In genomic region chr5:120734380-120734990, GRCm38 (mm10) we compare ENCODE assay signal across 21 mouse cellular contexts. TPM values are rescaled to one million over a fixed set of nuclear protein-coding genes. Genes with fewer than 3 reads are reported as not detected.
A peak's percentile ranks its signal among the peaks of the same experiment; 100 is the strongest.
DNase-seq lines count a peak whose midpoint lies in the region; ATAC-seq and TF ChIP-seq lines count a peak whose summit lies in the region.
"Had no signal": no experiment of that assay in that cellular context is flagged by ENCODE, and none has a peak within 500 bp of the region (broad histone marks: within the 10 kb centered on the region; RNA-seq: fewer than 3 reads in every experiment).

No protein-coding gene starts in this region.

- DNase-seq in cerebellum, postnatal 10 days, result peak; percentile 47 to 56
- no peak for DNase-seq in cerebellum, adult 9-11 months
- peak; percentile 40 for DNase-seq in hindbrain, postnatal 0 days (ENCODE audit: low spot score)
- DNase-seq in CH12.LX (ENCODE audit: extremely low read depth) (no peak), R1 (ENCODE audit: low read depth, low spot score) (peak; percentile 83)
- no peak for DNase-seq in testis, postnatal 10 days (ENCODE audit: low spot score)
- no peak for DNase-seq in left cerebral cortex, adult 18-20 months (ENCODE audit: low spot score in 2 of 2)
- DNase-seq: adrenal gland, adult 2 months; gastrocnemius, postnatal 14 days; layer of hippocampus, postnatal 36 days; liver, embryonic 13.5 days; thymus, postnatal 36 days had no signal

- H3K36me3 ChIP-seq in hindbrain, postnatal 0 days (ENCODE audit: insufficient read depth, low read length), result no peaks in the 10 kb centered on the region
- no peaks in the 10 kb centered on the region for H3K36me3 ChIP-seq in hindbrain, embryonic 13.5 days
- no peaks in the 10 kb centered on the region for H3K36me3 ChIP-seq in CH12.LX (replicated peaks in 1 of 2; ENCODE audit: control insufficient read depth in 1 of 2, insufficient read depth in 1 of 2, low read length in 1 of 2)
- H3K36me3 ChIP-seq: hindbrain, embryonic 10.5 days; intestine, embryonic 15.5 days; limb, embryonic 12.5 days; liver, embryonic 13.5 days; lung, embryonic 15.5 days had no signal

- peak; percentile 62; the same call in 1 of the 2 replicates for ATAC-seq in hindbrain, postnatal 0 days
- ATAC-seq in hindbrain, embryonic 13.5 days (ENCODE audit: low FRiP score), result no peak
- ATAC-seq: forebrain, embryonic 16.5 days; intestine, embryonic 15.5 days had no signal

- H3K4me2 ChIP-seq in hindbrain, postnatal 0 days (ENCODE audit: low read depth, low read length), result no peak overlapping the region
- no peak overlapping the region for H3K4me2 ChIP-seq in hindbrain, embryonic 13.5 days
- no peak overlapping the region for H3K4me2 ChIP-seq in CH12.LX (ENCODE audit: insufficient read depth, low read depth, poor library complexity, severe bottlenecking)
- H3K4me2 ChIP-seq: intestine, embryonic 15.5 days; limb, embryonic 12.5 days; liver, embryonic 13.5 days; lung, embryonic 15.5 days; midbrain, embryonic 11.5 days had no signal

- WGBS in hindbrain, postnatal 0 days, result 46% methylated on average over 12 of the region's 14 CpGs
- 65% methylated on average over 14 of the region's 14 CpGs for WGBS in hindbrain, embryonic 13.5 days

- no peak overlapping the region for H3K4me3 ChIP-seq in hindbrain, postnatal 0 days (ENCODE audit: low read length)
- no peak overlapping the region for H3K4me3 ChIP-seq in hindbrain, embryonic 13.5 days
- no peak overlapping the region for H3K4me3 ChIP-seq in CH12.LX (replicated peaks in 1 of 3; ENCODE audit: low read depth in 2 of 3, low read length in 2 of 3, poor library complexity in 1 of 3)
- H3K4me3 ChIP-seq: hindbrain, embryonic 10.5 days; intestine, embryonic 15.5 days; limb, embryonic 12.5 days; liver, embryonic 13.5 days; lung, embryonic 15.5 days had no signal

- H3K79me2 ChIP-seq in CH12.LX (replicated peaks; ENCODE audit: control insufficient read depth, extremely low read depth, insufficient read depth, poor library complexity, severe bottlenecking), result no peaks in the 10 kb centered on the region

- no peak for TF ChIP-seq CTCF in hindbrain, postnatal 0 days (IDR thresholded peaks at IDR 0.05; ENCODE audit: low read depth)
- no peak for TF ChIP-seq CTCF in CH12.LX (conservative IDR thresholded peaks at IDR 0.05 in 1 of 2, IDR thresholded peaks at IDR 0.05 in 1 of 2; ENCODE audit: low read depth in 2 of 2, low read length in 2 of 2)

- H3K9me3 ChIP-seq in hindbrain, postnatal 0 days (ENCODE audit: low read length), result no peaks in the 10 kb centered on the region
- no peaks in the 10 kb centered on the region for H3K9me3 ChIP-seq in hindbrain, embryonic 13.5 days
- no peaks in the 10 kb centered on the region for H3K9me3 ChIP-seq in CH12.LX (replicated peaks; ENCODE audit: low read length)
- H3K9me3 ChIP-seq: hindbrain, embryonic 10.5 days; intestine, embryonic 15.5 days; limb, embryonic 12.5 days; liver, embryonic 13.5 days; lung, embryonic 15.5 days had no signal

- in situ Hi-C loops in CH12.LX (cut with MboI; ENCODE audit: low pct_ligation_motif_present, low pct_unique_long_range_greater_than_20kb, low sequenced_read_pairs), result no loop called here

- no peaks in the 10 kb centered on the region for H3K27me3 ChIP-seq in hindbrain, postnatal 0 days (ENCODE audit: insufficient read depth, low read length)
- 0 out of 2 replicates have a peak, but pooled peaks cover 6% of the 10 kb centered on the region for H3K27me3 ChIP-seq in hindbrain, embryonic 13.5 days
- peaks cover 42% of the 10 kb centered on the region for H3K27me3 ChIP-seq in CH12.LX (replicated peaks)
- H3K27me3 ChIP-seq: intestine, embryonic 15.5 days; liver, embryonic 13.5 days; lung, embryonic 15.5 days had no signal

- TF ChIP-seq POLR2A in CH12.LX (IDR thresholded peaks at IDR 0.05; ENCODE audit: low read depth, low read length), result no peak

- dilution Hi-C loops in CH12.LX (cut with MboI; ENCODE audit: extremely low pct_ligation_motif_present, extremely low pct_unique_long_range_greater_than_20kb, low sequenced_read_pairs), result no loop called here

- H3K9ac ChIP-seq in hindbrain, postnatal 0 days (replicated peaks; ENCODE audit: low read length), result no peak overlapping the region
- H3K9ac ChIP-seq in hindbrain, embryonic 13.5 days, result no peak overlapping the region
- no peak overlapping the region for H3K9ac ChIP-seq in CH12.LX (ENCODE audit: insufficient read depth, low read depth)
- H3K9ac ChIP-seq: intestine, embryonic 15.5 days; limb, embryonic 12.5 days; liver, embryonic 13.5 days; lung, embryonic 15.5 days had no signal

- TF ChIP-seq RAD21 in CH12.LX (IDR thresholded peaks at IDR 0.05; ENCODE audit: low read depth, low read length), result no peak

- H3K4me1 ChIP-seq in hindbrain, postnatal 0 days (ENCODE audit: insufficient read depth, low read length), result peaks cover 17% of the 10 kb centered on the region
- H3K4me1 ChIP-seq in hindbrain, embryonic 13.5 days (replicated peaks), result peaks cover 5% of the 10 kb centered on the region; the same call in 1 of the 2 replicates
- H3K4me1 ChIP-seq in CH12.LX (ENCODE audit: control insufficient read depth in 1 of 2, insufficient read depth in 2 of 2), result no peaks in the 10 kb centered on the region
- H3K4me1 ChIP-seq: intestine, embryonic 15.5 days; limb, embryonic 12.5 days; liver, embryonic 13.5 days; lung, embryonic 15.5 days had no signal

- no peak for TF ChIP-seq EP300 in CH12.LX (IDR thresholded peaks at IDR 0.05; ENCODE audit: low read length)

- peak overlapping the region; percentile 34; the same call in 1 of the 2 replicates for H3K27ac ChIP-seq in hindbrain, postnatal 0 days
- H3K27ac ChIP-seq in hindbrain, embryonic 13.5 days, result no peak overlapping the region
- no peak overlapping the region for H3K27ac ChIP-seq in CH12.LX (ENCODE audit: insufficient read depth, low read depth)
- H3K27ac ChIP-seq: hindbrain, embryonic 10.5 days; intestine, embryonic 15.5 days; limb, embryonic 12.5 days; liver, embryonic 13.5 days; lung, embryonic 15.5 days; macrophage had no signal

TF ChIP-seq in CH12.LX, 34 proteins besides CTCF, POLR2A, EP300 and RAD21:
- TF ChIP-seq ZKSCAN1 (IDR thresholded peaks at IDR 0.05; ENCODE audit: borderline replicate concordance, low read depth, low read length) (no peak), UBTF (IDR thresholded peaks at IDR 0.05; ENCODE audit: low read depth, low read length) (no peak), BHLHE40 (IDR thresholded peaks at IDR 0.05; ENCODE audit: low read depth, low read length) (0 out of 2 replicates have a peak, but pooled peaks have one; percentile 32), MAZ (IDR thresholded peaks at IDR 0.05; ENCODE audit: low read depth, low read length) (no peak), SIN3A (IDR thresholded peaks at IDR 0.05; ENCODE audit: low read length) (no peak)

RNA-seq across cellular contexts. Expression of gene Oas2, which starts 15.2 kb away (rescaled TPM):
- 0.43 and 1.3 TPM in 2 replicates for total RNA-seq in hindbrain, postnatal 0 days (2014; rRNA removed)
- 0.24 and 0.45 TPM in 2 replicates for polyA plus RNA-seq in hindbrain, postnatal 0 days (2015; fragmentation: Nextera tagmentation; extraction: Ambion mirVana)
- polyA plus RNA-seq in hindbrain, embryonic 13.5 days (2015; fragmentation: Nextera tagmentation; extraction: Ambion mirVana), result 0.14 and 0.25 TPM in 2 replicates
- total RNA-seq in CH12.LX (2012; rRNA removed), result not detected in 2 replicates
- not detected in 2 replicates for total RNA-seq in CH12.LX (2014; rRNA removed)
- not detected in 2 replicates for polyA plus RNA-seq in CH12.LX (2012; ENCODE audit: insufficient read length, low read depth)
- total RNA-seq in left cerebral cortex, adult 18-20 months (2021), result under 1 TPM in 1 of 2 experiments, not detected in 1; 0.26 TPM

RNA-seq across cellular contexts. Expression of gene Dtx1, which starts 22.8 kb away (rescaled TPM):
- 230 and 246 TPM in 2 replicates for total RNA-seq in hindbrain, postnatal 0 days (2014; rRNA removed)
- polyA plus RNA-seq in hindbrain, postnatal 0 days (2015; fragmentation: Nextera tagmentation; extraction: Ambion mirVana), result 51.4 and 52.9 TPM in 2 replicates
- polyA plus RNA-seq in hindbrain, embryonic 13.5 days (2015; fragmentation: Nextera tagmentation; extraction: Ambion mirVana), result 34.5 and 34.8 TPM in 2 replicates
- 3.2 and 3.9 TPM in 2 replicates for total RNA-seq in CH12.LX (2012; rRNA removed)
- total RNA-seq in CH12.LX (2014; rRNA removed), result 0.30 and 0.98 TPM in 2 replicates
- polyA plus RNA-seq in CH12.LX (2012; ENCODE audit: insufficient read length, low read depth), result 2.1 and 2.9 TPM in 2 replicates
- total RNA-seq in left cerebral cortex, adult 18-20 months (2021), result 10 to 100 TPM; 73.1 to 78.8 TPM

RNA-seq across cellular contexts. Expression of gene Oas3, which starts 43.0 kb away (rescaled TPM):
- 0.31 and 0.50 TPM in 2 replicates for total RNA-seq in hindbrain, postnatal 0 days (2014; rRNA removed)
- polyA plus RNA-seq in hindbrain, postnatal 0 days (2015; fragmentation: Nextera tagmentation; extraction: Ambion mirVana), result 0.43 and 0.58 TPM in 2 replicates
- 0.65 and 0.69 TPM in 2 replicates for polyA plus RNA-seq in hindbrain, embryonic 13.5 days (2015; fragmentation: Nextera tagmentation; extraction: Ambion mirVana)
- 0.13 and 0.30 TPM in 2 replicates for total RNA-seq in CH12.LX (2012; rRNA removed)
- total RNA-seq in CH12.LX (2014; rRNA removed), result not detected in 2 replicates
- 0.05 TPM in 1 of 2 replicates, not detected in the other for polyA plus RNA-seq in CH12.LX (2012; ENCODE audit: insufficient read length, low read depth)
- not detected for total RNA-seq in left cerebral cortex, adult 18-20 months (2021)
- total RNA-seq: gastrocnemius, postnatal 14 days; layer of hippocampus, postnatal 36 days had no signal
- polyA plus RNA-seq: embryonic facial prominence, embryonic 11.5 days; limb, embryonic 12.5 days had no signal

Comparison
In these comparisons a context has a peak if more than half of its experiments do, and no peak if none do; other contexts are left out.
1. DNase-seq: peak in cerebellum, postnatal 10 days (2 of 2), hindbrain, postnatal 0 days (single experiment) and R1 (single experiment); none in cerebellum, adult 9-11 months (single experiment), CH12.LX (single experiment), testis, postnatal 10 days (single experiment) and left cerebral cortex, adult 18-20 months (0 of 2).
2. RNA of gene Dtx1, which starts 22.8 kb away (total RNA-seq): 230 to 246 TPM in hindbrain, postnatal 0 days and 73.1 to 78.8 TPM in left cerebral cortex, adult 18-20 months; 0.30 to 3.9 TPM in CH12.LX; every median in the first group is over 10 times any median in the second.